Mouse (Mus musculus): ENCODE measurements around the gene Naaa. TPM values are rescaled to one million over a fixed set of nuclear protein-coding genes. Genes with fewer than 3 reads are reported as not detected.

Naaa gene
- polyA plus RNA-seq, 1 experiment from 2014 or later = 2.6 TPM

DNA sequence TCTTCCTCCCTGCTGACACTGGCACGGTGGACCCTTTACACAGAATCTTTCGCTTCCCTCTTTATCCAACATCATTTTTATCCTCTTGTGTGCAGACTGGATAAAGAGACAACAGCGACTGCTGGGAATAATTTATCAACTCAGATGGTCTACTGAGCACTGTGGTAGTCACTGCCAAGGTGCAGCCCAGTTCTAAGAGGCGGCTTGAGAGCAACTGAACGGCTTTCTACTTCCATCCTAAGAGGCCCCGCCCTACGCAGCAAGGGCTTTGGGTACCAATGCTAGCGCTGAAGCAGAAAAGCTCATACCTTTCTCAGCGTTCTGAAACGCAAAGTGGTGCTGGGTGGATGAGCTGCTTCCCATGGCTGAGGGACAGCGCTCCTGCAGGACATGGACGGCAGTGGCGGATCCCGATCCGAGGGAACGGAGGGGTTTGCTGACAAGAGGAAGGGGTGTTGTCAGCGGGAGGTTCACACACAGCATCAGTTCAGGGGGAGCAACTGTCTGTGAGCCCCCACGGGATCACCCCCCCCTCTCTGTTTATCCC, 25.1 kb downstream of the Naaa start:
- Histone ChIP-seq H3K27me3 (ENCODE audit: poor library complexity, severe bottlenecking) (peaks cover 32% of the 10 kb centered on the region; the same call in 1 of the 2 replicates), H3K4me3 (peak overlapping the region; percentile 22; the same call in 1 of the 2 replicates), H3K9me3 (no peaks in the 10 kb centered on the region; the same call in 1 of the 2 replicates), H3K36me3 (replicated peaks) (no peaks in the 10 kb centered on the region), H3K27ac (no peak overlapping the region), H3K4me1 (peaks cover 27% of the 10 kb centered on the region)
- DNase-seq (ENCODE audit: extremely low spot score, low spot score) = peak; percentile 39
- 16% methylated on average over 18 of the region's 18 CpGs for WGBS

- Histone ChIP-seq H3K4me3 (no peak overlapping the region), H3K36me3 (replicated peaks) (no peaks in the 10 kb centered on the region), H3K27me3 (ENCODE audit: poor library complexity, severe bottlenecking) (peaks cover 32% of the 10 kb centered on the region; the same call in 1 of the 2 replicates), H3K4me1 (peaks cover 20% of the 10 kb centered on the region), H3K27ac (no peak overlapping the region), H3K9me3 (no peaks in the 10 kb centered on the region; the same call in 1 of the 2 replicates)
- WGBS = 90% methylated on average over 6 of the region's 6 CpGs
- DNase-seq (ENCODE audit: extremely low spot score, low spot score) = no peak
Measured at GRCm38 (mm10) chr5:92252031-92252430, 25.9 kb downstream of the Naaa start.

DNA sequence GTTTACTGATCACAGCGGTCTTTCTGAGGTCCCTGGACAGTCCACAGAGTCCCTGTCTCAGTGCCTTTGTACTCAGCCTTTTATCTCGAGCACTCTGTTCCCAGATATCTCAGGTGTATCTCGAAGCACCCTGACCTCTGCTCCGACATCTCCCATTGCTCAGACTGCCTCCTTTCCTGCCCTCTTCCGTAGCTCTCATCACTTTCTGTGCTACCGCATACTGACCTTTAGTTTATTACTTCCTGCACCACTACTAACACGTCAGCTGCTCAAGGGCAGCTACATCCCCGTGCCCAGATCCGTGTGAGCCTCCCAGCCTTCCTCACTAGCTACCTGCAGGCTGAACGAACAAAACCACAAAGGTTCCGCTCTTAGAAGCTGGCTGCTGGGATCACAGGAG, 29.4 kb downstream of the Naaa start:
- no peak overlapping the region for H3K4me3 ChIP-seq
- no peak overlapping the region for H3K27ac ChIP-seq
- H3K27me3 ChIP-seq (ENCODE audit: poor library complexity, severe bottlenecking) = 0 out of 2 replicates have a peak, but pooled peaks cover 6% of the 10 kb centered on the region
- H3K4me1 ChIP-seq = peaks cover 7% of the 10 kb centered on the region
- no peak for DNase-seq (ENCODE audit: extremely low spot score, low spot score)
- H3K36me3 ChIP-seq (replicated peaks) = no peaks in the 10 kb centered on the region
- no peaks in the 10 kb centered on the region; the same call in 1 of the 2 replicates for H3K9me3 ChIP-seq
- WGBS = 89% methylated on average over 11 of the region's 11 CpGs

DNA sequence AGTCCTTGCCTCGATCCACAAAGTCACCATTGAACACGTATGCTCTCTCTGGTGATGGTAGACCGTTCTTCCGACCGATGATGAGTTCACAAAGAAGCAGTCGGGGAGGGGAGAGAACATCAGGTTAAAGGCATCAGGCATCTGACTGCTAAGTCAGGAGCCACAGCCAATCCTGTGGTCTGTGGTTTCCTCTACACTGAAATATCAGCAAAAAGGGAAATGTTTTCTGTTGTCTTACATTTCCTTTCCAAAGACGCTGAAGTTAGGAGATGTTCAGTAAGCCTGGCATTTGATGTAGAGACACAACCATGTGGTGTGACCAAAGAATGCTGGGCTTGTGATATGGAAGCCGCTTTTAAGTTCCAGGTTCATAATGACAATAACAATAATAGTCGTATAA, 32.5 kb downstream of the Naaa start:
- H3K27me3 ChIP-seq (ENCODE audit: poor library complexity, severe bottlenecking) = no peaks in the 10 kb centered on the region
- H3K27ac ChIP-seq = no peak overlapping the region
- H3K36me3 ChIP-seq (replicated peaks) = no peaks in the 10 kb centered on the region
- DNase-seq (ENCODE audit: extremely low spot score, low spot score) = no peak
- H3K4me3 ChIP-seq = no peak overlapping the region
- 91% methylated on average over 9 of the region's 9 CpGs for WGBS
- H3K9me3 ChIP-seq = no peaks in the 10 kb centered on the region; the same call in 1 of the 2 replicates
- H3K4me1 ChIP-seq = no peaks in the 10 kb centered on the region

DNA sequence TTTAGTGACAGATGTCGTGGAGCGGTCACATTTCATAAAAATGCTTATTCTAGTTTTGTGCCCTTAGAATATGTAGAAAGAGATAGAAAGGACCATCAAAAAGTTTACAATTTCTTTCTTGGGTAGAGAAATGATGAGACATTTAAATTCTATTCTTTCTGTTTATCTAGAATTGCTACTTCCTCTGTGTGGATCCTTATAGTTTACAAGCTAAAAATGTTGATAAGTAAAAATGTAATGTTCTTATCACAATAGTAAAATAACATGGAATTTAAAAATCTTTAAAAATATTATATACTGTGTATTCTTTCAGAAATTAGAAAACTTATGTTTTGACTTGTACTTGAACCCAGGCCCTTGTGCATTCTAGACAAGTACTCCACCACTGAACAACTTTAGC, 33.1 kb downstream of the Naaa start:
- Histone ChIP-seq H3K27ac (no peak overlapping the region), H3K36me3 (replicated peaks) (no peaks in the 10 kb centered on the region), H3K9me3 (no peaks in the 10 kb centered on the region; the same call in 1 of the 2 replicates), H3K4me3 (no peak overlapping the region), H3K4me1 (no peaks in the 10 kb centered on the region), H3K27me3 (ENCODE audit: poor library complexity, severe bottlenecking) (no peaks in the 10 kb centered on the region)
- DNase-seq (ENCODE audit: extremely low spot score, low spot score) = no peak
- 96% methylated on average over 2 of the region's 2 CpGs for WGBS

DNA sequence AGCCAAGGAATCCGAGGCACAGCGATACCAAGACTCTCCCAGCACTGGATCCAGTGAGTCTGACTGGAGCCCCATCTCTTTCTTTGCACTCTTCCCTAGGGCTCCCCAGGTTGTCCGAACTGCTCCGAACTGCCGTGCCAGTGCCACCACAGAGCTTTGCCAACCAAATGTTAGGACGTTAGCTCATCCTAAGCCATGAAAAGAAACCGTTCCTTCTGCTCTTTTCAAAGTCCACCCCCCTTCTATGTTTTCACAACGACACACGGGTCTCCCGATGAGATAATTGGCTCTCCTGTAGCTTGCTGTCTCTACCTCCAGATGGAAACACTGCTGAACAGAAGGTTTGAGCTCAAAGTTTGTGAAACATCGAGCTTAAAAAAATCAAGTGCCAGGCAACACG, 37.2 kb downstream of the Naaa start:
- Histone ChIP-seq H3K27me3 (ENCODE audit: poor library complexity, severe bottlenecking) (no peaks in the 10 kb centered on the region), H3K4me3 (no peak overlapping the region), H3K4me1 (no peaks in the 10 kb centered on the region), H3K9me3 (no peaks in the 10 kb centered on the region), H3K27ac (no peak overlapping the region), H3K36me3 (replicated peaks) (no peaks in the 10 kb centered on the region)
- 94% methylated on average over 12 of the region's 12 CpGs for WGBS
- DNase-seq (ENCODE audit: extremely low spot score, low spot score) = no peak

GRCm38 (mm10) chr5:92239333-92240232, 38.4 kb downstream of the Naaa start:
- no peaks in the 10 kb centered on the region for H3K36me3 ChIP-seq (replicated peaks)
- 0 out of 2 replicates have a peak overlapping the region, but pooled peaks have one; percentile 23 for H3K4me3 ChIP-seq
- 48% methylated on average over 29 of the region's 29 CpGs for WGBS
- H3K4me1 ChIP-seq = no peaks in the 10 kb centered on the region
- no peak overlapping the region for H3K27ac ChIP-seq
- no peaks in the 10 kb centered on the region for H3K9me3 ChIP-seq
- peak; percentile 55 for DNase-seq (ENCODE audit: extremely low spot score, low spot score)
- no peaks in the 10 kb centered on the region for H3K27me3 ChIP-seq (ENCODE audit: poor library complexity, severe bottlenecking)

- no peak for DNase-seq (ENCODE audit: extremely low spot score, low spot score)
- no peak overlapping the region for H3K27ac ChIP-seq
- H3K4me3 ChIP-seq = no peak overlapping the region
- no peaks in the 10 kb centered on the region for H3K4me1 ChIP-seq
- WGBS = 80% methylated on average over 5 of the region's 5 CpGs
- no peaks in the 10 kb centered on the region for H3K27me3 ChIP-seq (ENCODE audit: poor library complexity, severe bottlenecking)
- no peaks in the 10 kb centered on the region for H3K9me3 ChIP-seq
- no peaks in the 10 kb centered on the region for H3K36me3 ChIP-seq (replicated peaks)
Measured at GRCm38 (mm10) chr5:92234939-92235557, 42.9 kb downstream of the Naaa start.

GRCm38 (mm10) chr5:92233366-92233765, 44.6 kb downstream of the Naaa start:
- DNase-seq (ENCODE audit: extremely low spot score, low spot score) = no peak
- Histone ChIP-seq H3K4me1 (0 out of 2 replicates have a peak, but pooled peaks cover 4% of the 10 kb centered on the region), H3K27ac (no peak overlapping the region), H3K36me3 (replicated peaks) (no peaks in the 10 kb centered on the region), H3K4me3 (no peak overlapping the region), H3K9me3 (no peaks in the 10 kb centered on the region), H3K27me3 (ENCODE audit: poor library complexity, severe bottlenecking) (no peaks in the 10 kb centered on the region)
- WGBS = 85% methylated on average over 4 of the region's 4 CpGs

- Histone ChIP-seq H3K27me3 (ENCODE audit: poor library complexity, severe bottlenecking) (no peaks in the 10 kb centered on the region), H3K27ac (no peak overlapping the region), H3K9me3 (no peaks in the 10 kb centered on the region), H3K36me3 (replicated peaks) (no peaks in the 10 kb centered on the region), H3K4me3 (no peak overlapping the region), H3K4me1 (0 out of 2 replicates have a peak, but pooled peaks cover 4% of the 10 kb centered on the region)
- DNase-seq (ENCODE audit: extremely low spot score, low spot score) = no peak
- WGBS = 84% methylated on average over 10 of the region's 10 CpGs
Measured at GRCm38 (mm10) chr5:92231836-92232235, 46.1 kb downstream of the Naaa start.

DNA sequence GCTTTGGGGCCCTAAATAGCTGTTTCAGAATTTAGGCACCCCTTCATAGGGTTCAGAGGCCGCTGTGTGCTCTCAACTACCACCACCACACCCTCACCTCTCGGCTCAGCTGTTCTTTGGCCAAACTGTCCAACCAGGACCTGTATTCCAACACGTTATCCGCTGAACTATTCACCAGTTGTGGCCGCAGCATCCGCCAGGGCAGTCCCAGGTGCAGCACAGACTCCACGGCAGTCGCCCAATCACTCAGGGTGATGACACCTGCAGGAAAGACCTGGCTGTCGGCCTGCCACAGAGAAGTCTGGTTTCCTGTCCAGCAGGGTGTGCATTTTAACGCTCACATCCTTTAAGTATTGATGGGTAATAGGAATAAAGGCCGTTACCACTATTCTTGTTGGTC, 47.7 kb downstream of the Naaa start:
- WGBS = 90% methylated on average over 11 of the region's 11 CpGs
- Histone ChIP-seq H3K36me3 (replicated peaks) (no peaks in the 10 kb centered on the region), H3K27me3 (ENCODE audit: poor library complexity, severe bottlenecking) (no peaks in the 10 kb centered on the region), H3K4me3 (no peak overlapping the region), H3K27ac (no peak overlapping the region), H3K9me3 (no peaks in the 10 kb centered on the region), H3K4me1 (0 out of 2 replicates have a peak, but pooled peaks cover 4% of the 10 kb centered on the region)
- no peak for DNase-seq (ENCODE audit: extremely low spot score, low spot score)

DNA sequence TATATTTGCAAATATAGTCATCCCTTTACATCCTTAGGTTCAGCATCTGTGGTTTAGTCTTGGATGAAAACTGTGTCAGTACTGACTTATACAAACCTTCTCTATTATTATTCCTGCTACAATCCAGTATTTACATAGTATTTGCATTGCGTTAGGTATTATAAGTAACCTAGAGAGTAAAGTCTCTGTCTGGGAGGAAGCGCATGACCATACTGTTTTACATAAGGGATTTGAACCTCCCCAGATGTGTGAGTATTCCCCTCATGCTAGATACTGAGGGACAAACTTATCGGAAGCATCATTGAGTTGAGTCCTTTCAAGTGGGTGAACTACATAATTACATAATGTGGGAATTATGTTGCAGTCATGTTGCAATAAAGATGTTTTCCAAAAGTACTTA, 48.5 kb downstream of the Naaa start:
- Histone ChIP-seq H3K4me3 (no peak overlapping the region), H3K27ac (no peak overlapping the region), H3K9me3 (no peaks in the 10 kb centered on the region), H3K4me1 (0 out of 2 replicates have a peak, but pooled peaks cover 4% of the 10 kb centered on the region), H3K27me3 (ENCODE audit: poor library complexity, severe bottlenecking) (no peaks in the 10 kb centered on the region), H3K36me3 (replicated peaks) (no peaks in the 10 kb centered on the region)
- 93% methylated on average over 3 of the region's 3 CpGs for WGBS
- DNase-seq (ENCODE audit: extremely low spot score, low spot score) = no peak

All from forebrain, embryonic 10.5 days (tissue).